Mouse (Mus musculus): Measurements from ENCODE around the gene Zdhhc13.

The Zdhhc13 gene

DNA sequence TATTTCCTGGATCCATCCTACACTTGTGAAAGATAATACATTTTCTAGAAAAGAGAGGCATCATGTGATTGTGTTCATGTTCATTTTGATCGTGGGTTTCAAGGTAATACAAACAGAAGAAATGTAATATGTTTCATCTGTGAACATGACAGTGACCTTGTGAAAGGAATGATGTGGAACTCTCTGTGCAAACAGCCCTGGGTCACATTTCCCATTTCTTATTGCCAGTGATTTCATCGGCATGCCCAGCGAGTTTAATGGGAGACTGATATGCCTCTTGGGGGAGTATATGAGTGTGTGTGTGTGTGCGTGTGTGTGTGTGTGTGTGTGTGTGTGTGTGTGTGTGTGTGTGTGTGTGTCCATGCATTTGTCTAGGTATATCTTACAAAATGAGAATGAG is 52.7 kb downstream of the Zdhhc13 start:
- DNase-seq (ENCODE audit: low read depth, low spot score): no peak

DNA sequence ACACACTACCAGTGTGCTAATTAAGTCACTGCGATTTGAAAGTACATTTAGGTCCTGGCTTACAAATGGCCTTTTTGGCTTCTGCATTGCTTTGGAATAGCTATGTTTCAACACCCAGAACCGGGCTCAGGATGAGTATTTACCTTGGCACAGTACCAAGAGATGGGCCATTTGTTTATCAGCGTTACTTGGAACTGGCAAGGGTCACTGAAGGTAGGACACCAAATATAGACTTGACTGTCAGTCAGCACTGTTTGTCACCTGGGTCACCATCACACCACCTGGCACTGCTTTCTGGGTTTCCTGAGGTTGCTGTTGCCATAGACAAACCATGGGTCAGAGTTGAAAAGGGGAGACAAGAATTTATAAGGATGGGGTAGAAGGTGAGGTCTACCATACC is 53.5 kb downstream of the Zdhhc13 start:
- peak; percentile 25 for DNase-seq (ENCODE audit: low read depth, low spot score)

DNA sequence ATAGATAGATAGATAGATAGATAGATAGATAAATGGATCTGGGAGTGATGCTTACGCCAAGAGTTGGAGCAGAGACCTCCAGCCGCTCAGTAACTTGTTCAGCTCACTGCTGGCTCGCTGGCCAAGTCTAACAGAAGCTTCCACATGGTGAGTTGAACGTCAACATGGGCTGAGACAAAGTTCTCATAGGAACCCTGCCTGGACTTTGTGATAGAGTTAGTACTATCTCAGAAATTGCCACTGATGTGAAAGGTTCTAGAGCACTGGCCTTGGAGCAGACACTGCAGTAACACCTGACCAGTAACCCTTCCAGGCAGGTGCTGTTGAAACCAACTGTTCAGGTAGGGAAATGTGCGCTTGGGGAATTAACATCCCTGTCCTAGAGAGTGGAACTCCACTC is 54.7 kb downstream of the Zdhhc13 start:
- DNase-seq (ENCODE audit: low read depth, low spot score): no peak

DNA sequence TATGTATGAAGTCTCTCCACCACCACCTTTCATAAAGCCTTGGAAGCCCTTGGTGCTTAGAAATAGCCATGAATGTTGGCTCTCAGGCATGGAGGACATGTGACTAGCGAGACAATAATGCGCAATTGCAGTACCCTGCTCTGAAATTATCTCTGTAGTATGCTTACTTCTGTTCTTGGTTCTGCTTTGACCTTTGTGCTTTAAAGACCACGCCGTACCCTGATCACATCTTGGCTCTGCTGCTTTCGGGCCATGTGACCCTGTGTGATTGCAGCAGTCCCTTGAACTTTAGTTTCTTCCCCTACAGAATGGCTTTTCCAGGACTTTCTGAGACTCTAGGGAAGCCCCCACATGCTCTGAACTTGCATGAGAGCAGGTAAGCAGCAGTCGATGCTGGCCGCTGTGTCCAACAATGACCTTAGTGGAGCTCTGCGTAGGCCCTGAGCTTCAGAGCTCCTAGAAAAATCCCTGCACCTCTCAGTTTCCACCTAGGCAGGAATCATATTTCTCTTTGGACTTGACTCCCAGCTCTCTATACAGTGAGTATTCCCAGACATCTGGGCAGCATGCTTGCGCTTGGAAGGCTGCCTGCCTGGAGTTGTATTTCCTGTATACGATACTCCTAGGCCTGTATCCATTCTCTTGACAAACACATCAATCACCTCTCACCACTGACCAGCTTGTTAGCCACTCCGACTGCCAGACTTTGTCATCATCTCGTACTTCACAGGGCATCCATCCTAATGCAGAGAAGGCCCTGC is 56.6 kb downstream of the Zdhhc13 start:
- peak; percentile 21 for DNase-seq (ENCODE audit: low read depth, low spot score)

DNA sequence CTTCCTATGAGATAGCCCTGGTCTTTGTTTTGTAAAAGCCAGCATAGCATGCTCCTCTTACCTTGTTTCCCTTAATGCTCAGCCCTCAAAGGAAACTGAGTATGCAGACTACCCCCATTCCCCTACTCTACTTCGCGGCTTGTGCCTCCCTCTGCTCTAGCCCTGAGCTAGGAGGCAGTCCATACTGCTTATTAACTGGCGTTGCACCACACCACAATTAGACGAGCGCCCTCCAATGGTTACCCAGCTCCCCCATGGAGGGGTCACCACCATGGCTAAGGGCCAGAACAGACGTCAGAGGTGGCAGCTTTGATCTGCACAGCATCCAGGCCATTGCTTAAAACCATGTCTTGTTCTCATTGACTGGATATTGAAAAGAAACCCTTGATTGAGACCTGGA is 58.0 kb downstream of the Zdhhc13 start:
- no peak for DNase-seq (ENCODE audit: low read depth, low spot score)

DNA sequence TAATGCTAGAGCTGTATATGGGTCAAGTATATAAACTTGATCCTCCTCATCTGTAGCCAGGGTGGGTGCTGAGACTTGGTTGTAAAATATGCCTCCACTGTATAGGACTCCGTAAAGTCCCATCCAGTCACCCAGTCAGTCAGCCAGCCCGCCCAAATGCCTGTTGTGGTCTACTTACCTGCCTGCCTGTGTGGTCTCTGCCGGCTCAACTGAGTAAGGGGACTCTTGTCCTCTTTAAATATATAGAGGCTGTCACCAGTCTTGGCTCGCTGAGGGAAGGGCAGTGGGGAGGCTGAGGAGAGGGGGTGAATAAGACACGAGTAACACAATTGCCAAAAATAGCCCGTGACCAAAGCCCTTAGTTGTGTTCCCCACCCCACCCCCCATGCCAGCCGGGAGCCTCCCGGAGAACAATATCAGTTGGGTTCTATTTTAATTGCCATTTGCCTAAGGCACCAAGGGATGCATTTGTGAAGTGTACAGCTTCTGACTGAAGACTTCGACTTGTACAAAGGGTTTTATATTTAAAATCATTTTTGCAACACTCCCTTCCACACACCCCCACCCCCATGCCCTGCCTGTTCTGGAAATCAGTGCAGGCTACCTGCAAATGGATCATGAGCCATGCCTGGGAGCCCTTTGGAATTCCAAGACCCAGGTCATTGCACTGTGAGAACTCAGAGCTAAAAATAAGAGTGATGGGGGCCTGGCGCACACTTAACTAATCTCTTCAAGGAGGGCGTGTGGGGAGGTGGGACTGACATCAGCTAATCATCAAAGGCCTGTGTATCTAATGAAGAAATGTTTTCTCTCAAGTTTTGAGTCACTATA is 59.2 kb downstream of the Zdhhc13 start, which contains the start of gene Csrp3:
Csrp3 (minus strand) TSS at position 214 of the 831 bp plus-strand sequence.
- DNase-seq (ENCODE audit: low read depth, low spot score): no peak

DNA sequence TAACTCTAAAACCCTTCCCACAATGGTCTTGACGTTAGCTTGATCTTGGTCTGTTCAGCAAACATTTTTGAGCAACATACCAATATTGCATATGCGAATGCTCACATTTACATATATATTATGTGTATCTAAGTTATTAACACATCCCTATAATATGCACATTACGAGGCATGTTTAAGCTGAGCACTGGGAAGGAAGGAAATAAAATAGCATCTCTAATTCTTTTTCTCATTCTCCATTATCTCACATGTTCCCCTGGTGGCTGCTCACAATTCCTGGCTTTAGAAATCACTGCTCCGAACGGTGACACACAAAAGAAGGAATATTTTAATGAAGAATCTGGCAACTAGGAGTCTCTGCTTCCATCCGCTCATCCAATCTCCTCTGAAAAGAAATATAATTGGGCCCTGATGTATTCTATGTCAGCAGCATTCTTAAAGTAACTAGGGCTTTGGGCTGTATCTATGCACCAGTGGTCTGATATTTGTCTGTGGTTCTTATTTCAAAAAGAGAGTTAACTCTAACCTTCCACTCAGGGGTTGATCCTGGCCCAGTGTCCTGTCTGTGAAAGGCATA is 62.8 kb downstream of the Zdhhc13 start:
- no peak for DNase-seq (ENCODE audit: low read depth, low spot score)

DNA sequence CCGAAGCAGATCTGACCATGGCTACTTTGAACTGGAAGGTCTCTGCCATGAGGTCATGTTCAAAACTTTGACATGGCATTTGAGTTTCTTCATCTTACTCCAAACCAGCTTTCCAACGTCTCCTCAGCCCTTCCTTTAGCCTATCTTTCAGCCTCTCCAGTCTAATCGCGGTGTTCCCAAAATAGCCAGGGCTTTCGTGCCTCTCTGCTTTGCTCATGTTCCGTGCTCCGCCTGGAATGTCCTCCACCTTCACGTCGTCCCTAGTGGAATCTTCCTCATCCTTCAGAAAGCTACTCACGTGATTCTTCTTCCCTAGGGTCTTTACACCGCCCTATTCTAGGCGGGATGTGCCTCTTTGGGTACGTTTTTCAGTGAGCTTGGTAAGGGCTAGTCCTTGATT is 64.7 kb downstream of the Zdhhc13 start:
- DNase-seq (ENCODE audit: low read depth, low spot score): no peak

DNA sequence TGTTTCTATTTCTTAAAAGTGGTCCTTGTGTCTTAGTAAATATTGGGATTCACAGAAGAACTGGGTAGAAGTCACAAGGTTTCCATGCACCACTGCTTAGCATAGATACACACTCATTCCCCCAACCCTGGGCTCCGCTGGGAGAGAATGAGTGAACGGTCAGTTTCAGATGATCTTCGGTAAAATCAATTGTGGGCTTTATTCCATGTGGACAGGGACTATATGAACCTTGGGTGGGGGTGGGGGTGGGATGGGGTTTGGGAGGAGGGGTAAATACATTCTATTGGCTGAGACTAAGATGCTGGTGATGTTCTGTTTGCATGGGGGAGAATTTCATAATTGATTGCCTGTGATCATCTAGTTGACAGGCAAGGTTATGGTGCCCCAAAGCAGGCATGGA is 66.7 kb downstream of the Zdhhc13 start:
- no peak for DNase-seq (ENCODE audit: low read depth, low spot score)

DNA sequence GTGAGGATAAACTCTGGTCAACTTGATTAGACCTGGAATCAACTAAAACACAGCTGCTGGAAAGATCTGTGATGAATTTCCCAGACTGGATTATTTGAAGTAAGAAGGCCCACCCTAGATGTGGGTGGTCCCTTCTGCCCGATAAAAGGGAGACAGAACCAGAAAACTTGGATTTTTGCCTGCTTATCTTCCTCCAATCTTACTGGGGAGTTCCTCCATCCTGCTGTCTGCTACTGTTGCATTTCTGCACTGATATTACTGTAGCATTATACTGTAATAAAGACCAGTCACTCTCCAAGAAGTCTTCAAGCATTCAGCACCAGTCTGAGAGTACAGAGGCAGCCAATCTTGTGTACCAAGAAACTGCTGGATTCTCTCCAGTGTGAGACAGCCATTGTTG is 69.5 kb downstream of the Zdhhc13 start:
- DNase-seq (ENCODE audit: low read depth, low spot score): no peak

DNA sequence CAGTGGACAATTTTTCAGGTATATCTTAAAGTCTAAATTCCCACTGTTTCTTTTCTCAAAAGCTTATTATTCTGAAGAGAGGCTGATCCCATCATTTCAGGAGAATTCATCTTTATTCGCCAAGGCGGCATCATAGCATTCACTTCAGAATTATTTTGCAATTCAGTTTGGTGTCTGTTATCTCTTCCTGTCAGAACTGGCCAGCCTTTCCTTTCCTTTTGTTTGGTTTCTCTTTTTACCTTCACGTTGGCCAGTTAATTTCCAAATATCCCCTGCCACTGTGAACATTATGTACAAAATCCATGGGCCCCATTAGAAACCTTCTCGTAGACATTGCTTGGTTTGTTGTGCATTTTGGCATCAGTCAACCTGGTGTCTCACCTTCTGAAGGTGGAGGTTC is 70.6 kb downstream of the Zdhhc13 start:
- no peak for DNase-seq (ENCODE audit: low read depth, low spot score)

DNA sequence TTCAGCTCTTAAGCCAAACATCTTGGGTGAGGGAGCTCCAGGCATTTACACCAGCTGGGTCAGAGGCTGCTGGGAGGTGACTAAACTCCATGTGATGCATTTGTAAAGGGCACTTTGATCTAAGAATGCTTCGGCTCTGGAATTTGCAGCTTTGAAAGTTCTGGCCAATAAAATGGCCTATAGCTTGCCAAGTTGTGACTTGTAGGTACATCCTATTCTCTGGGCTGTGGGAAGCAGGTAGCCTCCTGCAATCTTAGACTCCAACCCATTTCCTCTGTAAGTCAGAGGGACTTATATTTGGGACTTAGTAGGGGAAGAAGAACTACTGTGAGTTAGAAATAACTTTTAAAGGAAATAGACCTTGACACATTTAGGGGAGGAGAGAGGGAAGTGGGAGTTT is 72.1 kb downstream of the Zdhhc13 start:
- no peak for DNase-seq (ENCODE audit: low read depth, low spot score)

DNA sequence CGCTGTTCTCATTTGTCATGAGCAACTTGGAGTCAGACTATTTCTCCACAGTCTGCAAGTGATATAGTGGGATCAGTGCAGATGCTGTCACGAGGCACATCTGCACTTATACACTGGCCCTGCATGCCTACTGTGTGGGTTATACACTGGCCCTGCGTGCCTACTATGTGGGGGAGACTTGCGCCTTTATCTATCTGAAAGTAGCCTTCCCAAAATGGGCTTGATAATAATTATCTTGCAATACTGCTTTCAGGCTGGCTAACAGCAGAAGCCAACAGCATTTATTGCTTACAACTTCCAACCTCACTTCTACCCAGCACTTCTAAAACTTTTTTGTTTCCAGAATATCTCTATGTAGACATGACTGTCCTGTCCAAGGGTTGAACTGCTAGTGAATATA is 73.0 kb downstream of the Zdhhc13 start:
- no peak for DNase-seq (ENCODE audit: low read depth, low spot score)

DNA sequence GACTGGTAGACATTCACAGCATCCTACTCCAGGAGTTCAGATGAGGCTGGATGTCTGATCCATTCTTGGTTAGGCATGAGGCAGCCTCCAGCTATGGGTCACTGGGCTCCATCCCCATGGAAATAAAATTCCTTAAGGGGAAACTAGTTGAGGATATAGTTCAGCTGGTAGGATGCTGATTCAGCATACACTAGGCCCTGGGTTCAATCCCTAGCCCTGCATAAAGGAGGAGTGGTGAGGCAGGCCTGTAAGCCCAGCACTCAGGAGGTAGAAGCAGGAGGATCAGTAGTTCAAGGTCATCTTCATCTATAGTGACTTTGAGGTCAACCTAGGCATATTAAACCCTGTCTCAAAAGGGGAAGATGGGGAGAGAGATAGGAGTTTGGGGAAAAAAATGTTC is 75.4 kb downstream of the Zdhhc13 start:
- no peak for DNase-seq (ENCODE audit: low read depth, low spot score)

DNA sequence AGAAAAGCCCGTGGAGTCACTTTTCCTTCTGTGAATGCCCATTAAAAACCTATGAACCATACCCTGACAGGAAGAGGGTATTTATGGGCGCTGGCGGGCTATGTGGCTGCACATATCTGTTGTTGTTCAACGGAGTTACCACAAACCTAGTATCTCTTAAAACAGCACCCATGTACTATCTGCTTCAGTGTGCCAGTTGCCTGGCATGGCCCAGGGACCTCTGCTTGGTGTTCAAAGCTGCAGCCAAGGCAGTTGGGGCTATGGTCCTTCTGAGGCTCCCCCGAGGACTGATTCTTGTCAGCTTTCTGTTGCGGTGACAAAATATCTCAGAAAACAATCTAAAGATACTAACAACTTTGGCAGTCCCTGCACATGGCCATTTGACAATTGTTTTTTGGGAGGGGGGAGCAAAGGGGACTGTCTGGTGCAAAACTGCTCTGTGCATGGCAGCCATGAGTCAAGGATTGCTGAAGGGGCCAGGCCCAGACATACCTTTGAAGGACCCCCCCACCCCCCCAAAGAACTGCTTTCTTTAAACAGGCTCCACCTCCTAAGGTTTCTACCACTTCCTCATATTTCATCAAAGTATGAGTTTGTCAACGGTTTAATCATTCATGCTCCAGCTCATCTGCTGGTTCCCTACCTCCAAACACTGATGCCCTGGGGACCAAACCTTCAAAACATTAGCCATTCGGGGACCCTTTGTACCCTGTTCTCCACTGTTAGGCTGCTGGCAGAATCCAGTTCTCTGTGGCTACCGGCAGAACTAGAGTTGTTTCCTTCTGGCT is 76.1 kb downstream of the Zdhhc13 start:
- no peak for DNase-seq (ENCODE audit: low read depth, low spot score)

DNA sequence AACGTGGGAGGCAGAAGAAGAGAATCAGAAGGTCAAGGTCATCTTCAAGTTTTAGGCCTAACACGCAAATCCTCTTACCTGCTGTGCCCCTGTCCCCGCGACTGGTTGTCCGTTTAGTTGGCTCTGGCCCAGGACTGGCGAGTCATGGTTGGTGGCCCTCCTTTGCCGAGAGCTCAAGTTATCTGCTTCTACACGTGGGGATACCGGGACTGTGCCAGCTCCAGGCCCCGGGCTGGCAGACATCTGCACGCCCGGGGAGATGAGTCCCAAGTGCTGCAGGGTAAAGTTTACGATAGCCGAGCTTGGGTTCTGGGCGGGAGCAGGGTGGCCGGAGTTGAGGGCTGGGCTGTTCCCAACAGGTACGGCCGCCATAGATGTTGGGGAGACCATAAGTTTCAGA is 78.8 kb downstream of the Zdhhc13 start:
- no peak for DNase-seq (ENCODE audit: low read depth, low spot score)

DNA sequence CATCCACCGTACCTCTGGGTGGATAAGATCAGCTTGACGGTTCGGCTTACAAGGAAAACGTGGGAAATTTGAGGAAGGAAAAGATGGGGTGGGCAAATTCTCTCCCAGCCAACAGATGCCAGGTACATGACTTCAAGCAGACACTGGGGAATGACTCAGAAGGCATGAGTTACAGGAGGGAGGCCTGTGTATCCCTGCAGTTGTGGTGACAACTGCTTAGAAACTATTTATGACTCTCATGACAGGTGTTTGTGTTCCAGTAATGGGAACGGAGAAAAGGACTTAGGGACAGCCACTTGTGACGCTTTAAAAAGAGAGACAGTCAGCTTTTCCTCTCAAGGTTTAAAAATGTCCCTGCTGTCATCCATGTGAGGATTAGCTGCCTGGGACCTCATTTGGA is 81.3 kb downstream of the Zdhhc13 start:
- DNase-seq (ENCODE audit: low read depth, low spot score): no peak

DNA sequence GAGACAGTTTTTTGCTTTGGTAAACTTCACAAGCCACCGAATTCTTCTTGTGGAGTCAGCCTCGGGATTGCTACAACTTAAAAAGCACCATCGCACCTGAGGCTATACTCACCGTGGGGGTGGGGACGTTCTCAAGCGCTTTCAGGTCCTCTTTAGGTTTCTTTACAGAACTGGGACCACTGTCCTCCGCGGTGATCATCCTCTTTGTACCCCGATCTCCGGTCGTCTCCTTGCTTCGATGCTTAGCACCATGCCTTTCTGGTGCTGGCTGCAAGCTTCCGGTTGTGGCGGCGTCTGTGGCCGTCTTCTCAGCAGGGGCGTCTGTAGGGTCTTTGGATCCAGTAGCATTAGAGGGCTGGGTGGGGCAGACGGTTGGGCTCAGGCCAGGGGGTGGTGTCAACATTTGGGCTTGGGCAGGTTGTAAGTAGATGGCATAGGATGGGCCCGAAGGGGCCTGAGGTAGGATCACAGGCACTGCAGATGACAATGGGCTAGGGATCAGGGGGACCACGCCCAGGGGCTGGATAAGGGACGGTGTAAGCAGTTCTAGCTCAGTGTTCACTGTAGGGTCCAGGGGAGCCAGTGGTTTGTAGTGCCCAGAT is 81.9 kb downstream of the Zdhhc13 start:
- no peak for DNase-seq (ENCODE audit: low read depth, low spot score)

DNA sequence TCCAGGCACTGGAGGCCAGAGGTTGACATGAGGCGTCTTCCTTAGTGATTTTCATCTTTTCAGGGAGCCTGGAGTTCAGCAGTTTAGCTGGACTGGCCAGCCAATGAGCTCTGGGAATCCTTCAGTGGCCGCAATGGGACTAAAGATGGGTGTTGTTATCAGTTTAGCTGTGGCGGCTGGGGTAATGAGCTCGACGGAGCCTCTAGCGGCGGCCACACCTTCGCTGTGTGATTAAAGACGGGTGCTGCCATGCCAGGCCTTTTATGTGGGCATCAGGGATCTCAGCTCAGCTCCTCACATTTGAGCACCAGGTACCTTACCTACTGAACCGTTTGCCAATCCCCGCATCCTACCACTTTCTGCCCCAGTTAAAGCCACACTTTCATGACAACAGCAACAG is 82.5 kb downstream of the Zdhhc13 start:
- no peak for DNase-seq (ENCODE audit: low read depth, low spot score)

DNA sequence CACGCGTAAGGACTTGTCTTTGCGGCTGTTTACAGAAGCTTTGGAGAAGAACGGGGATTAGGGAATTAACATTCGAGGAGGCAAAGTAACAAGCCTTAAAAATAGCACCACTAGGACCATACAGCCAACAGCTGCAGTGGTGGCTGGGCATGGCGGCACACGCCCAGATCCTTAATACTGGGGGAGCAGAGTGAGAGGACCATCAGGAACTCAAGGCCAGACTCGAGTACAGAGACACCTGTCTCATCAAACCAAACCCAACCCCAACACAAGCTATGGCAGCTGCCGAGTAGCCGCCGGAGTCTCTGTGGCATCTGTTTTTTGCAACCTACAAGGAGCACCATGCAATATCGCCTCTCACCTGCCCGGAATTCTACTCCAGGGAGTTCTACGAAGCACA is 86.3 kb downstream of the Zdhhc13 start:
- no peak for DNase-seq (ENCODE audit: low read depth, low spot score)

DNA sequence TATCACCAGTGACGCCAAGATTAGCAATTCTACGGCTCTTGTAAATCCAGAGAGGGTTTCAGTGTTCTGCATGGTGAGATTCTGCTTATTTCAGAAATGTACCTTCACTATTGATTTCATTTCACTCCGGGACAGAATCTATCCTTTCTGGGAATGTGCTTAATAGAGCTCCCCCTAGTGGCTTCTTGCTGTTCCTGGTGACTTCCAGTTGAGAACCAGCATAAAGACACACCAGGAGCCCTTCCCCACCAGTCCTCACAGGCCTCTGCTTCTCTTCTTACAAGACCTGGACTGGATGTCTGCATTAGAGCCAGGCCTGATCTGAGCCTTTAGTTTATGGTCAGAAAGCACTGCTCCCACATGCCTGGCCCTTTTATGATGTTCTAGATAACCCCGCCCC is 87.7 kb downstream of the Zdhhc13 start:
- peak; percentile 33 for DNase-seq (ENCODE audit: low read depth, low spot score)
